Mouse (Mus musculus): ENCODE data around the gene Acp2. TPM values are rescaled to one million over a fixed set of nuclear protein-coding genes. Genes with fewer than 3 reads are reported as not detected.
"Not testable (repeated sequence)": the region's sequence is repeated elsewhere in the genome, so short reads cannot be mapped to it uniquely, and the experiment has no call there.

Gene Acp2
- polyA plus RNA-seq, 1 experiment from 2014 or later = 34.9 TPM

DNA sequence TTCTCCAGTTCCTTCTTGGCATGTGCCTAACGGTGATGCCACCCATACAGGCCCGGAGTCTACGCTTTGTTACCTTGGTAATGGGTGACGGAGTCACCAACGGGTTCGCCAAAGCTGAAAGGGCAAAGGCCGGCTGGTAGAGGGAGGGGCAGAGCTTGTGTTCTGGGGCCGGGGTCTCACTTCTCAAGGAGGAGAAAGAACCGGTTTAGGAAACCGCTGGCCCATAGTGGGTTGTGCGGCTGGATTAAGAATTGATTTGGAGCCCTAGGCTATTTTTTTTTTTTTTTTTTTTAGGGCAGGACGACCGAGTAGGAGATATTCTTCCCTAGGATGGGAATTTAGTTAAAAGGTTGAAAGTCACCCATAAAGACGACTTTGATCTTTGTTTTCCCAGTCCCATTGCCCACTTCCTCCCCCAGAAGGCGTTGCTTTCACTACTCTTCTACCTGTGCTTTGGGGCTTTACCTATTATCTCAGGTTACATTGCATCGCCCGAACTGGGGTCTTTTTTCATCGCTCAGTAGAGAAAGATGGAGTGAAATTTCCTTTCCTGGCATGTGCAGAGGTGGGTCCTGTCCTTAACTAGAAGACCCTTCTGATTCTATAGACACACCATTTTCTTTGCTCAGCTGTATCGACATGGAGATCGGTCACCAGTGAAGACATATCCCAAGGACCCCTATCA lies 429 bp downstream of the Acp2 start:
- no peak for DNase-seq (ENCODE audit: low spot score)
- peak overlapping the region; percentile 92 for H3K27ac ChIP-seq
- H3K4me3 ChIP-seq = peak overlapping the region; percentile 81
- peaks cover 25% of the 10 kb centered on the region for H3K4me1 ChIP-seq (replicated peaks)
- no peaks in the 10 kb centered on the region for H3K27me3 ChIP-seq (ENCODE audit: insufficient read depth, poor library complexity, severe bottlenecking)
- WGBS = 12% methylated on average over 20 of the region's 20 CpGs
- H3K36me3 ChIP-seq = peaks cover 40% of the 10 kb centered on the region
- H3K9me3 ChIP-seq = no peaks in the 10 kb centered on the region

DNA sequence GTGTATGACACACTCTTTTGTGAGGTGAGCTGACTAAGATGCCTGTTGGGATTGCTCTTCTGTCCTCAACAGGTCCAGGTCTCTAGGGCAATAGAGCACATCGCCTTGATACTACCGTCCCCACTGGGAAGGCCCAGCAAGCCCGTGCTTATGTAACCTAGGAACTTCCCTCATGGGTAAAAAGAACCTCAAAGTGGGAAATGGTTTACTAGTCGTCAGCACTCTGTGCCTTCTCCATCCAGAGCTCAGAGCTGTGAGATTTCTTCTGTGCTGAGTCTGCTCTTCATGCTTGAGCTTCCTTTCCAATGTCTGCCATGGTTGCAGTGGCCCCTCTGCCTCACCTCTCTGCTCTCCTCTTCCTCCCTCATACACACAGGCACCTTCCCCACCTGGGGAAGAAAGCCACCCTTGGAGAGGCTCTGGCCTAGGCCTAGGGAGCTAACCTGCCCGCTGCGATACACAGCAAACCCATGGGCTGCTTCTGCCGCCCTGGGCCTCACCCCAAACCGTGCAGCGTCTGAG lies 3.6 kb downstream of the Acp2 start:
- Histone ChIP-seq H3K4me3 (no peak overlapping the region), H3K27me3 (ENCODE audit: insufficient read depth, poor library complexity, severe bottlenecking) (no peaks in the 10 kb centered on the region), H3K27ac (no peak overlapping the region), H3K4me1 (replicated peaks) (peaks cover 25% of the 10 kb centered on the region), H3K9me3 (no peaks in the 10 kb centered on the region), H3K36me3 (peaks cover 70% of the 10 kb centered on the region)
- no peak for DNase-seq (ENCODE audit: low spot score)
- WGBS = 92% methylated on average over 9 of the region's 9 CpGs

DNA sequence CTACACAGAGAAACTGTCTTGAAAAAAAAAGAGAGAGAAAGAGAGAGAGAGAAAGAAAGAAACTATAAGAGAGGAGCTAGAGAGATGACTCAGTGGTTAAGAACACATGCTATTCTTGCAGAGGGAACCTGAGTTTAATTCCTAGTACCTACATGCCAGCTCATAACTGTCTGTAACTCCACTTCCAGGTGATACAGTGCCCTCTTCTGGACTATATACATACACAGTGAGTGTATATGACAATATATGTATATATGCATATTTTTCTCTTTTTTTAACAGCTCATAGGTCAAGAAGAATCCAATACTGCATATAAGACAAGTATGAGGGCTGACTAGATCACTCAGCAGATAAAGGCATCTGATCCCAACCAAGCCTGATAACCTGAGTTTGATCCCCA lies 10.6 kb downstream of the Acp2 start:
- no peak for DNase-seq (ENCODE audit: low spot score)
- Histone ChIP-seq H3K27ac (no peak overlapping the region), H3K27me3 (ENCODE audit: insufficient read depth, poor library complexity, severe bottlenecking) (no peaks in the 10 kb centered on the region), H3K9me3 (no peaks in the 10 kb centered on the region), H3K4me1 (replicated peaks) (no peaks in the 10 kb centered on the region), H3K36me3 (peaks cover 91% of the 10 kb centered on the region), H3K4me3 (no peak overlapping the region)

DNA sequence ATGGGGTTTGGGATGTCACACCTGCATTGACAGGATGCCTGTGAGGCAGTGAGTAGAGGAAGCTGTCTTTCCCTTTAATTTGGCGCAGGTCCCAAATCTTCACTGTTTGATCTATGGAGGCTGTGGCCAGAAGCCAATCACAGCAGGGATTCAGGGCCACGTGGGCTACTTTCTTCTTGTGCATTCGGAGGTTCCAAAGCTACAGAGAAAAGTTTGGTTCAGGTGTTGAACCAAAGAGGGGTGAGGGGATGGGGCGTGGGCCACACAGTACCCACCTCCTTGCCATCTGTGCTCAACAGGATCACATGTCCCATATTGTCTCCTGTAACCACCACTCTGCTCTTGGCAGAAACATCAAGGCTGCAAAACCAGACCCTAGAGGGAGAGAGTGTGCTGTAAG lies 14.3 kb downstream of the Acp2 start:
- WGBS = 71% methylated on average over 4 of the region's 4 CpGs
- H3K9me3 ChIP-seq = no peaks in the 10 kb centered on the region
- peaks cover 57% of the 10 kb centered on the region for H3K36me3 ChIP-seq
- no peak overlapping the region for H3K27ac ChIP-seq
- H3K27me3 ChIP-seq (ENCODE audit: insufficient read depth, poor library complexity, severe bottlenecking) = no peaks in the 10 kb centered on the region
- DNase-seq (ENCODE audit: low spot score) = no peak
- no peak overlapping the region for H3K4me3 ChIP-seq
- H3K4me1 ChIP-seq (replicated peaks) = no peaks in the 10 kb centered on the region

DNA sequence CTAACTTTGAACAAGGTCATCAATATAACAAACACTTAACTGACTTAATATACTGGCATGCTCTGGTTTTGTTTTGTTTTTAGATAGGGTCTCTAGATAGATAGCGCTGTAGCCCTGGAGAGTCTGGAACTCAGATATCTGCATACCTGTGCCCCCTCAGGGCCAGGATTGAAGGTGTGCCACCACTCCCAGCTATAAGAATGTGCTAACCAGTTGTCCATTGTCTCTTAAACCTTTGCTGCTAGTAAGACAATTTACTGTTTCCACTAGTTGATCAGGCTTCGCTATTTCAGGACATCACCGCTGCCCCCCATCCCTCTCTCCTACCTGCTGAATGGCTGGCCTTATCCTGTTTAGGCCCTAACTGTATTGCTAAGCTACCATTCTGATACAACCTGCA lies 17.8 kb downstream of the Acp2 start:
- H3K27ac ChIP-seq = no peak overlapping the region
- peaks cover 23% of the 10 kb centered on the region for H3K36me3 ChIP-seq
- no peak overlapping the region for H3K4me3 ChIP-seq
- no peaks in the 10 kb centered on the region for H3K9me3 ChIP-seq
- 91% methylated on average over 3 of the region's 3 CpGs for WGBS
- H3K4me1 ChIP-seq (replicated peaks) = no peaks in the 10 kb centered on the region
- DNase-seq (ENCODE audit: low spot score) = no peak
- H3K27me3 ChIP-seq (ENCODE audit: insufficient read depth, poor library complexity, severe bottlenecking) = no peaks in the 10 kb centered on the region

DNA sequence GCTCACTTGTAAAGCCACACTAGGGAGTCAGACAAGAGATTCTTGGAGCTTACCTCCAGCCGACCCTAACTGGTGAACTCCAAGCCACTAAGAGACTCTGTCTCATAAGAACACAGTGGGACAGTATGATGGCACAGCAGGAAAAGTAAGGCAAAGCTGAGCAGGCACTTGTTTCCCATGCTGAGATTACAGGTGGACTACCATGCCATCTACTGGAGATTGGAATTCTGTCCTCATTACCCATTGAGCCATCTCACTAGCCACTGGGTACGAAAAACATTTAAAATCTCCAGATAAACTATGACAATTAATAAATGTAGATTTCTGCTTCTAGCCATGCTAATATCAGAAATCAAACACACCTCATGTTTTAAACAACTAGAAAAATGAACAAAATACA lies 20.9 kb downstream of the Acp2 start:
- H3K4me1 ChIP-seq (replicated peaks) = no peaks in the 10 kb centered on the region
- no peaks in the 10 kb centered on the region for H3K27me3 ChIP-seq (ENCODE audit: insufficient read depth, poor library complexity, severe bottlenecking)
- H3K9me3 ChIP-seq = no peaks in the 10 kb centered on the region
- no peak overlapping the region for H3K27ac ChIP-seq
- no peaks in the 10 kb centered on the region for H3K36me3 ChIP-seq
- 88% methylated on average over 2 of the region's 2 CpGs for WGBS
- no peak overlapping the region for H3K4me3 ChIP-seq
- DNase-seq (ENCODE audit: low spot score) = no peak

DNA sequence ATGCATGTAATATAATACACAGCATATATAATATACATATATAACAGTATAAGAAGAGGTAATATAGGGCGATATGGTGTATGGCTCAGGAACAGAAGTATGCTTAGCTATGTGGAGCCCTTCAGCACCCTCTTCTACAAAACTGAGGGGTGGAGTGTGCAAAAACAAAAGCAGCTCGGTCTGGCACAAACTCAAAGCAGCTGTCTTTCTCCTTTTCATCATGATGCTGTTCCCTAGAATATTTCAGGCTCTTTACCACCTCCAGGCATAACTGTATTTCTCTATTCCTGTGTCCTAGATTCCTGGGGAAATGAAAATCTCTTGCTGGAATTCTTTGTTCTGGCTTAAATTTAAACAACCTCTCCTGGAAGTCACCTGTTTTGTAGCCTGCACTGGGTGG lies 27.1 kb downstream of the Acp2 start:
- 79% methylated on average over 2 of the region's 2 CpGs for WGBS
- H3K9me3 ChIP-seq = no peaks in the 10 kb centered on the region
- no peaks in the 10 kb centered on the region for H3K4me1 ChIP-seq (replicated peaks)
- H3K27ac ChIP-seq = no peak overlapping the region
- DNase-seq (ENCODE audit: low spot score) = no peak
- no peaks in the 10 kb centered on the region for H3K27me3 ChIP-seq (ENCODE audit: insufficient read depth, poor library complexity, severe bottlenecking)
- H3K4me3 ChIP-seq = no peak overlapping the region
- H3K36me3 ChIP-seq = 0 out of 2 replicates have a peak, but pooled peaks cover 8% of the 10 kb centered on the region

DNA sequence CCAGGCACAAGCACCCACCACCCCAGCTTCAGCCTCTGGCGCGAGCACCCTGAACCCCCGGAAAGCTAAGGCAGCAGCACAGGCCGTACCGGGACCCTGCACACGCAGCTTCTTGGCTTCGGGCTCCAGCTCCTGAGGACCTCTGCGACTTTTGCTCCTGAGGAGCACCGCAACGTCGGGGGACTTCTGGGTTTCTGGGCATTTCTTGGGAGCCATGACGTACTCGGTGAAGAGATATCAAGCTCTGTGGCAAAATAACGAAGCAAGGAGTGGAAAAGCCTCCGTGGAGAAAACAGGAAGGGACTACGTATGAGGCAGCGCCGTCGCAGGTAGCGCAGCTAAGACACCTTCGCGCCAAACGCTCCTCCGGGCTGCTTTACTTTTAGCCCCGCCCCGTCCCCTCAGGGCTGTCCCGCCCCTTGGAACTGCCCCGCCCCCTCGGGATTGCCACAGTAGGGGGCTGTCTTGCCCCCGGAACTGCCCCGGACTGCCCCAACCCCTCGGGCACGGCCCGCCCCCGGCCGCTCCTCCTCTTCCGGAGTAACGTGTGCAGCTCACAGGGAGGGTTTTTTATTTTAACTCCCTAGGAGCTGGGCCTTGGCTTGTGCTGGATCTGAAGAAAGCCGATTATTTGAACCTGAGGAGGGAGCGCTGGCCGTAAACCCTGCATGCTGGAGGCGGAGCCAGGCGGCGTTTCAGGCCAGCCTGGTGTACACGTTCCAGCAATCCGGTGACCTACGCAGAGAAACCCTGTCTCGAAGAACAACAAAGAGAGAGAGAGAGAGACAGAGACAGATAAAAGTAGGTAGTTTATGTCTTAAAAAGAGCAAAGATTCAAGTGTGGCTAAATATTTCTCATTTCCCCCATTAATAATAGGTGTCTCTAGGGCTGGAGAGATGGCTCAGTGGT lies 34.2 kb downstream of the Acp2 start, which contains the start of gene Ddb2:
TSS of gene Ddb2 (minus strand) at position 382 of the 910 bp plus-strand sequence.
- Histone ChIP-seq H3K27ac (peak within 1 kb of the TSS; percentile 88), H3K27me3 (ENCODE audit: insufficient read depth, poor library complexity, severe bottlenecking) (no peaks in the 10 kb centered on the region), H3K4me1 (replicated peaks) (peaks cover 11% of the 10 kb centered on the region), H3K4me3 (peak within 1 kb of the TSS; percentile 56), H3K36me3 (peaks cover 12% of the 10 kb centered on the region; the same call in 1 of the 2 replicates), H3K9me3 (no peaks in the 10 kb centered on the region)
- under 1% methylated on average over 48 of the region's 48 CpGs for whole genome bisulfite sequencing
- peak; percentile 96 for DNase-seq (ENCODE audit: low spot score)

DNA sequence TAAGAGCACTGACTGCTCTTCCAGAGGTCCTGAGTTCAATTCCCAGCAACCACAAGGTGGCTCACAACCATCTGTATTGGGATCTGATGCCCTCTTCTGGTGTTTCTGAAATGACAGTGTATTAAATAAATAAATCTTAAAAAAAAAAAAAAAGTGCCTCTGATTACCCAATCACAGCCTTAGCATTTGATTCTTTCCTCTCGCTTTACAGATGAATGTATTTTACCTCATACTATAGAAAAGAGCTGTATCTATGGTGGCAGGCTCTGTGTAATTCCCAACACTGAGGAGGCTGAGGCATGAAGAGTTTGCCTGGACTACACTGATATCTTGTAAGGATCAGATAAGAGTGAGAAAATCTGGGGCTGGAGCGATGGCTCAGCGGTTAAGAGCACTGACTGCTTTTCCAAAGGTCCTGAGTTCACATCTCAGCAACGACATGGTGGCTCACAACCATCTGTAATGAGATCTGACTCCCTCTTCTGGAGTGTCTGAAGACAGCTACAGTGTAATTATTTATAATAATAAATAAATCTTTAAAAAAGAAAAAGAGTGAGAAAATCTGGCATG lies 34.9 kb downstream of the Acp2 start:
- not testable (repeated sequence) for DNase-seq (ENCODE audit: low spot score); H3K27me3 ChIP-seq (ENCODE audit: insufficient read depth, poor library complexity, severe bottlenecking); H3K9me3 ChIP-seq
- peaks cover 11% of the 10 kb centered on the region for H3K4me1 ChIP-seq (replicated peaks)
- peaks cover 12% of the 10 kb centered on the region; the same call in 1 of the 2 replicates for H3K36me3 ChIP-seq
- WGBS = 28% methylated on average over 4 of the region's 4 CpGs
- H3K4me3 ChIP-seq = peak overlapping the region; percentile 56
- peak overlapping the region; percentile 88 for H3K27ac ChIP-seq

DNA sequence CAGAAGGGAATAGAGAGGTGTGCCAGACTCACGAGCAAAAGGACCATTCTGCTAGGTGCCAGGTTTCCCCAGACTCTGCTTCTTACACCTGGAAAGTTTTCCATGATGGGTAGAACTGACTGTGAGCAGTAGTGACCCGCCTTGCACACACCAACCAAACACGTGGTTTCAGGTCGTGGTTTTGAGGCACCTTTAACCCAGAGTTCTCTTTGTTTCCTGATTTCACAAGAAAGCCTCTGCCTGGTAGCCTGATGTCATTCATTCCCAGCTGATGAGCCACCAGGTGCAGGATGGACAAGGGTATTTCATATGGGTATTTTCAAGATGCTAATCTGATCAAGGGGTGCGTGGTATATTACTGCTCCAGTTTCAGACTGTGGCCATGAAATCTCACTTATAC lies 39.9 kb downstream of the Acp2 start:
- H3K9me3 ChIP-seq = no peaks in the 10 kb centered on the region
- H3K36me3 ChIP-seq = peaks cover 4% of the 10 kb centered on the region; the same call in 1 of the 2 replicates
- DNase-seq (ENCODE audit: low spot score) = no peak
- H3K4me1 ChIP-seq (replicated peaks) = peaks cover 8% of the 10 kb centered on the region; the same call in 1 of the 2 replicates
- H3K27me3 ChIP-seq (ENCODE audit: insufficient read depth, poor library complexity, severe bottlenecking) = no peaks in the 10 kb centered on the region
- H3K27ac ChIP-seq = no peak overlapping the region
- no peak overlapping the region for H3K4me3 ChIP-seq
- WGBS = 81% methylated on average over 5 of the region's 5 CpGs

DNA sequence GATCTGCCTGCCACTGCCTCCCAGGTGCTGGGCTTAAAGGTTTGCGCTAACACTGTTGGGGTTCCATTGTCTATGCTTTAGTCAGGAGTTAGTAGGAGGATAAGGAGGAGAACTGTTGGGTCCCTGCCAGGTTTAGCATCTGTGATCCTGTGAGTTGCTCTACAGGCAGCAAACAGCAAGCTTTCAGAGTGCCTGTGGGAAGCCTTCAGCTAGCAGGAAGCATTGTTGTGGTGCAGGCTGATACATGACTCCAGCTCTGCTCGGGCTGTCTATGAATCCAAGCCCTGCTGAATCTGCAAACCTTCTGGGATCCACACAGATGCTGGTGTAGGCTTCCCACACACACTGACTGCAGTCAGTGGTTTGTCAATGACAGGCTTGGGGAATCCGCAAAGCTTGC lies 40.7 kb downstream of the Acp2 start:
- 59% methylated on average over 3 of the region's 3 CpGs for WGBS
- peaks cover 5% of the 10 kb centered on the region; the same call in 1 of the 2 replicates for H3K4me1 ChIP-seq (replicated peaks)

DNA sequence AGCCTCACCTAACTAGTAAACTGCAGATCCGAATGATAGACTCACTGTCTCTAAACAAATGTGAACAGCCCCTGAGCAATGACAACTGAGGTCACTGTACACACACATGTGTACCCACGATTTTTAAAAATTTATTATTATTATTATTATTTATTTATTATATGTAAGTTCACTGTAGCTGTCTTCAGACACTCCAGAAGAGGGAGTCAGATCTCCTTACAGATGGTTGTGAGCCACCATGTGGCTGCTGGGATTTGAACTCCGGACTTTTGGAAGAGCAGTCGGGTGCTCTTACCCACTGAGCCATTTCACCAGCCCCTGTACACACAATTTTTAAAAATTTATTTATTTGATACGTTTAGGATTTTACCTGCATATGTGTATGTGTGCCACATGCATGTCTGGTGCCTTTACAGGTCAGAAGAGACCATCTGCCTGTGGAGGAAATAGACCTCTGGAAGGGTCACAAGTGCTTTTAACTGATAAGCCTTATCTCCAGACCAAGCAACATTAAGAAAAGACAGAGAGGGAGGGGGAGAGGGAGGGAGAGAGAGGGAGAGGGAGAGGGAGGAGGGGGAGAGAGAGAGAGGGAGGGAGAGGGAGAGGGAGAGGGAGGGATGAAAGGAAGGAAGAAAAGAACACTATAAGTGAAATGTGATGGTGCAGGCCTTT lies 42.0 kb downstream of the Acp2 start:
- Histone ChIP-seq H3K4me3 (no peak overlapping the region), H3K36me3 (peaks cover 4% of the 10 kb centered on the region; the same call in 1 of the 2 replicates), H3K27ac (no peak overlapping the region), H3K9me3 (no peaks in the 10 kb centered on the region), H3K4me1 (replicated peaks) (peaks cover 5% of the 10 kb centered on the region; the same call in 1 of the 2 replicates), H3K27me3 (ENCODE audit: insufficient read depth, poor library complexity, severe bottlenecking) (no peaks in the 10 kb centered on the region)
- no peak for DNase-seq (ENCODE audit: low spot score)
- 82% methylated on average over 5 of the region's 5 CpGs for WGBS

More for the DNA sequence above, 40.7 kb downstream of the Acp2 start:
- Histone ChIP-seq H3K27me3 (ENCODE audit: insufficient read depth, poor library complexity, severe bottlenecking) (no peaks in the 10 kb centered on the region), H3K36me3 (peaks cover 4% of the 10 kb centered on the region; the same call in 1 of the 2 replicates), H3K9me3 (no peaks in the 10 kb centered on the region), H3K27ac (peak overlapping the region; percentile 50; the same call in 1 of the 2 replicates), H3K4me3 (no peak overlapping the region)
- DNase-seq (ENCODE audit: low spot score) = no peak
